Mouse (Mus musculus) layer of hippocampus, adult 18-20 months (tissue): ENCODE results near the gene Gm26602. TPM values are rescaled to one million over a fixed set of nuclear protein-coding genes. Genes with fewer than 3 reads are reported as not detected.

Experiments used
- DNase-seq, 2 experiments: peaks; one replicate each; pipeline ENCODE4 v3.0.0; 2022; ENCODE audit warnings: low spot score in 2 of 2
- total RNA-seq, 2 experiments: library from RNA; stranded (reverse); gene quantifications; 2 replicates each; pipeline ENCODE4 v1.2.3; 2021

The Gm26602 gene
- total RNA-seq, 2 experiments from 2014 or later: not detected

GRCm38 (mm10) chr10:79916808-79917531 lies 6.3 kb downstream of the Gm26602 start, which contains the start of gene Kiss1r:
Kiss1r (plus strand) TSS chr10:79916971.
- DNase-seq: peak; percentile 80 to 86

- no peak for DNase-seq
Measured at GRCm38 (mm10) chr10:79917532-79918100, 7.0 kb downstream of the Gm26602 start.

- DNase-seq: no peak
Measured at GRCm38 (mm10) chr10:79918231-79919078, 7.8 kb downstream of the Gm26602 start.

GRCm38 (mm10) chr10:79919251-79919849 lies 8.7 kb downstream of the Gm26602 start:
- no peak for DNase-seq

GRCm38 (mm10) chr10:79920056-79920890 lies 9.6 kb downstream of the Gm26602 start:
- no peak for DNase-seq

GRCm38 (mm10) chr10:79920958-79921535 lies 10.4 kb downstream of the Gm26602 start, which contains the start of gene R3hdm4:
R3hdm4 (minus strand) TSS chr10:79921208.
- no peak for DNase-seq

GRCm38 (mm10) chr10:79921572-79921971 lies 10.9 kb downstream of the Gm26602 start:
- DNase-seq: no peak

GRCm38 (mm10) chr10:79924998-79925784 lies 14.5 kb downstream of the Gm26602 start:
- peak; percentile 91 to 98 for DNase-seq

- DNase-seq: no peak
Measured at GRCm38 (mm10) chr10:79925785-79926490, 15.3 kb downstream of the Gm26602 start.

GRCm38 (mm10) chr10:79926491-79927323 lies 16.1 kb downstream of the Gm26602 start, which contains the start of gene Arid3a:
Arid3a (plus strand) TSS chr10:79927043.
- peak; percentile 86 to 89 for DNase-seq

- DNase-seq: peak in 1 of 2 experiments; percentile 57
Measured at GRCm38 (mm10) chr10:79927324-79928029, 16.8 kb downstream of the Gm26602 start.

- DNase-seq: no peak
Measured at GRCm38 (mm10) chr10:79928030-79928694, 17.5 kb downstream of the Gm26602 start.

GRCm38 (mm10) chr10:79928907-79929701 lies 18.4 kb downstream of the Gm26602 start:
- DNase-seq: no peak

- DNase-seq: no peak
Measured at GRCm38 (mm10) chr10:79929967-79930825, 19.5 kb downstream of the Gm26602 start.

GRCm38 (mm10) chr10:79930826-79931186 lies 20.1 kb downstream of the Gm26602 start:
- DNase-seq: no peak
